ENCODE assay signal across 26 mouse cellular contexts in the genomic region with DNA sequence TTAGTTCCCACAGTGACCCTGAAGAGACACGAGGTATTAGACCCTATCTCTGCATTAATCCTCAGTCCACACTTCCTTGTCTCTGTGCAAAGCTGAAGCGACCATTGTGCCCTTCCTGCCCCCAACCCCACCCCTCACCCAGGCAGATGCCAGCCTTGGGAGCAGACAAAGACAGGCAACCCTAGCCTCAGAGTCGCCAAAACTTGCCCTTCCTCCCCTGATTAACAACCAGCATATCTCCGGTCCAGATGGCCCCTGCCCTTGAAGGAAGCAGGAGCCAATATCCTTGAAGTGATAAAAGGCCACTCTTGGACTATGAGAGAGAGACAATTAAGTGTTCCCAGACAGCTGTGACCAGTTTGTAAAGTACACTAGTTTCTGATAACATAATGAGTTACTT. TPM values are rescaled to one million over a fixed set of nuclear protein-coding genes. Genes with fewer than 3 reads are reported as not detected.
A peak's percentile ranks its signal among the peaks of the same experiment; 100 is the strongest.
DNase-seq lines count a peak whose midpoint lies in the region; ATAC-seq lines count a peak whose summit lies in the region.
"Had no signal": no experiment of that assay in that cellular context is flagged by ENCODE, and none has a peak within 500 bp of the region (broad histone marks: within the 10 kb centered on the region; RNA-seq: fewer than 3 reads in every experiment).

No protein-coding gene starts in this region.

- no peak overlapping the region for H3K27ac ChIP-seq in kidney, embryonic 16.5 days (ENCODE audit: low read length)
- H3K27ac ChIP-seq in kidney, embryonic 14.5 days (ENCODE audit: low read depth, low read length) = no peak overlapping the region
- no peak overlapping the region for H3K27ac ChIP-seq in intestine, embryonic 15.5 days
- H3K27ac ChIP-seq in hindbrain, embryonic 14.5 days = no peak overlapping the region
- H3K27ac ChIP-seq: embryonic facial prominence, embryonic 12.5 days; forebrain, embryonic 12.5 days; heart, embryonic 13.5 days had no signal

- H3K4me1 ChIP-seq in kidney, embryonic 16.5 days (ENCODE audit: insufficient read depth, low read length) = no peaks in the 10 kb centered on the region
- H3K4me1 ChIP-seq in kidney, embryonic 14.5 days (ENCODE audit: control insufficient read depth, insufficient read depth, low read length) = no peaks in the 10 kb centered on the region
- no peaks in the 10 kb centered on the region for H3K4me1 ChIP-seq in intestine, embryonic 15.5 days (replicated peaks)
- H3K4me1 ChIP-seq in hindbrain, embryonic 14.5 days (replicated peaks; ENCODE audit: control insufficient read depth, insufficient read depth, low read length) = no peaks in the 10 kb centered on the region
- H3K4me1 ChIP-seq: embryonic facial prominence, embryonic 12.5 days; forebrain, embryonic 12.5 days had no signal

- no peak overlapping the region for H3K4me2 ChIP-seq in kidney, embryonic 16.5 days (replicated peaks; ENCODE audit: low read depth, low read length)
- no peak overlapping the region for H3K4me2 ChIP-seq in kidney, embryonic 14.5 days (replicated peaks; ENCODE audit: low read depth, low read length)
- no peak overlapping the region for H3K4me2 ChIP-seq in intestine, embryonic 15.5 days (replicated peaks)
- no peak overlapping the region for H3K4me2 ChIP-seq in hindbrain, embryonic 14.5 days (replicated peaks)
- H3K4me2 ChIP-seq: embryonic facial prominence, embryonic 12.5 days; forebrain, embryonic 12.5 days; heart, embryonic 13.5 days had no signal

- ATAC-seq in kidney, embryonic 16.5 days (ENCODE audit: low FRiP score, low TSS enrichment) = peak; percentile 49
- no peak for ATAC-seq in kidney, embryonic 14.5 days (ENCODE audit: low FRiP score, low TSS enrichment)
- peak; percentile 55 for ATAC-seq in intestine, embryonic 15.5 days
- no peak for ATAC-seq in hindbrain, embryonic 14.5 days (ENCODE audit: low FRiP score)
- ATAC-seq: CD4-positive, CD25-positive, alpha-beta regulatory T cell, adult 4 months; forebrain, embryonic 16.5 days; hindbrain, embryonic 16.5 days; inflammation-experienced regulatory T-cells, adult 6 months had no signal

- 18% methylated on average over 4 of the region's 4 CpGs for WGBS in kidney, embryonic 16.5 days
- WGBS in kidney, embryonic 14.5 days = 17% methylated on average over 4 of the region's 4 CpGs
- WGBS in intestine, embryonic 15.5 days = 19% methylated on average over 4 of the region's 4 CpGs
- 79% methylated on average over 4 of the region's 4 CpGs for whole genome bisulfite sequencing in hindbrain, embryonic 14.5 days

- no peak overlapping the region for H3K4me3 ChIP-seq in kidney, embryonic 16.5 days (ENCODE audit: low read length)
- H3K4me3 ChIP-seq in kidney, embryonic 14.5 days (ENCODE audit: low read length) = no peak overlapping the region
- H3K4me3 ChIP-seq in intestine, embryonic 15.5 days (replicated peaks) = no peak overlapping the region
- H3K4me3 ChIP-seq in hindbrain, embryonic 14.5 days (replicated peaks; ENCODE audit: low read length) = no peak overlapping the region
- H3K4me3 ChIP-seq: embryonic facial prominence, embryonic 12.5 days; forebrain, embryonic 12.5 days; heart, embryonic 13.5 days had no signal

- peak; percentile 33 for DNase-seq in adrenal gland, postnatal 14 days
- DNase-seq in adrenal gland, postnatal 10 days = no peak
- DNase-seq in MN1 (ENCODE audit: low spot score) = peak; percentile 8
- DNase-seq in hindbrain, embryonic 14.5 days (ENCODE audit: low spot score) = no peak
- no peak for DNase-seq in layer of hippocampus, postnatal 25 days (ENCODE audit: extremely low spot score in 1 of 2, low spot score in 1 of 2)
- DNase-seq: adrenal gland, postnatal 25 days; B cell, adult 2 months; cerebellum, adult 18-20 months; cerebellum, postnatal 14 days; gastrocnemius, postnatal 10 days; heart, postnatal 36 days had no signal

- H3K9me3 ChIP-seq in kidney, embryonic 16.5 days (ENCODE audit: low read length) = no peaks in the 10 kb centered on the region
- H3K9me3 ChIP-seq in kidney, embryonic 14.5 days (ENCODE audit: control insufficient read depth, low read length) = no peaks in the 10 kb centered on the region
- H3K9me3 ChIP-seq in intestine, embryonic 15.5 days = no peaks in the 10 kb centered on the region
- H3K9me3 ChIP-seq in hindbrain, embryonic 14.5 days (ENCODE audit: control insufficient read depth, low read length) = no peaks in the 10 kb centered on the region
- H3K9me3 ChIP-seq: embryonic facial prominence, embryonic 12.5 days; G1E had no signal

- H3K9ac ChIP-seq in kidney, embryonic 16.5 days (replicated peaks; ENCODE audit: low read length) = no peak overlapping the region
- no peak overlapping the region for H3K9ac ChIP-seq in kidney, embryonic 14.5 days (ENCODE audit: low read depth, low read length)
- no peak overlapping the region for H3K9ac ChIP-seq in intestine, embryonic 15.5 days
- H3K9ac ChIP-seq in hindbrain, embryonic 14.5 days = no peak overlapping the region
- H3K9ac ChIP-seq: embryonic facial prominence, embryonic 12.5 days; forebrain, embryonic 12.5 days; heart, embryonic 13.5 days had no signal

- H3K36me3 ChIP-seq in kidney, embryonic 16.5 days (ENCODE audit: insufficient read depth, low read length) = no peaks in the 10 kb centered on the region
- no peaks in the 10 kb centered on the region for H3K36me3 ChIP-seq in kidney, embryonic 14.5 days (ENCODE audit: control insufficient read depth, insufficient read depth, low read length)
- no peaks in the 10 kb centered on the region for H3K36me3 ChIP-seq in intestine, embryonic 15.5 days
- no peaks in the 10 kb centered on the region for H3K36me3 ChIP-seq in hindbrain, embryonic 14.5 days (replicated peaks; ENCODE audit: control insufficient read depth, insufficient read depth)
- H3K36me3 ChIP-seq: embryonic facial prominence, embryonic 12.5 days; forebrain, embryonic 12.5 days; G1E; heart, embryonic 13.5 days had no signal

- no peaks in the 10 kb centered on the region for H3K27me3 ChIP-seq in kidney, embryonic 16.5 days (ENCODE audit: insufficient read depth, low read length)
- H3K27me3 ChIP-seq in kidney, embryonic 14.5 days (ENCODE audit: control insufficient read depth, insufficient read depth, low read length) = no peaks in the 10 kb centered on the region
- no peaks in the 10 kb centered on the region for H3K27me3 ChIP-seq in intestine, embryonic 15.5 days (replicated peaks)
- no peaks in the 10 kb centered on the region for H3K27me3 ChIP-seq in hindbrain, embryonic 14.5 days (ENCODE audit: control insufficient read depth, insufficient read depth, low read length)
- H3K27me3 ChIP-seq: embryonic facial prominence, embryonic 12.5 days; forebrain, embryonic 12.5 days; heart, embryonic 13.5 days had no signal

RNA-seq across cellular contexts. Expression of gene Kng2, which starts 11.6 kb away (rescaled TPM):
- total RNA-seq in adrenal gland, postnatal 14 days (2021) = 28.3 and 64.6 TPM in 2 replicates
- 10 to 100 TPM; 27.4 to 62.7 TPM for total RNA-seq in adrenal gland, postnatal 10 days (2021)
- 23.5 and 29.9 TPM in 2 replicates for polyA plus RNA-seq in kidney, embryonic 16.5 days (2015; fragmentation: Nextera tagmentation; extraction: Ambion mirVana)
- 1.4 and 2.5 TPM in 2 replicates for polyA plus RNA-seq in kidney, embryonic 14.5 days (2014; fragmentation: Nextera tagmentation; extraction: Ambion mirVana)
- 0.69 and 1.1 TPM in 2 replicates for polyA plus RNA-seq in intestine, embryonic 15.5 days (2015; fragmentation: Nextera tagmentation; extraction: Ambion mirVana)
- polyA plus RNA-seq in hindbrain, embryonic 14.5 days (2014; fragmentation: Nextera tagmentation; extraction: Ambion mirVana) = 0.88 TPM in 1 of 2 replicates, not detected in the other
- not detected for total RNA-seq in layer of hippocampus, postnatal 25 days (2021)
- total RNA-seq: common myeloid progenitor, adult 5-6 weeks; G1E; heart, adult 8-10 months; heart, postnatal 36 days had no signal
- polyA plus RNA-seq: CD4-positive, CD25-positive, alpha-beta regulatory T cell, adult 4 months; embryonic facial prominence, embryonic 12.5 days; forebrain, embryonic 12.5 days; forebrain, embryonic 16.5 days; frontal cortex, adult 2 months; G1E; heart, embryonic 13.5 days; hindbrain, embryonic 11.5 days; inflammation-experienced regulatory T-cells, adult 6 months had no signal

RNA-seq across cellular contexts. Expression of gene Kng1, which starts 16.8 kb away (rescaled TPM):
- 13.1 and 215 TPM in 2 replicates for total RNA-seq in adrenal gland, postnatal 14 days (2021)
- 100 to 1,000 TPM; 216 to 507 TPM for total RNA-seq in adrenal gland, postnatal 10 days (2021)
- 2.4 and 3.6 TPM in 2 replicates for polyA plus RNA-seq in kidney, embryonic 16.5 days (2015; fragmentation: Nextera tagmentation; extraction: Ambion mirVana)
- polyA plus RNA-seq in kidney, embryonic 14.5 days (2014; fragmentation: Nextera tagmentation; extraction: Ambion mirVana) = 0.20 and 0.49 TPM in 2 replicates
- 6.6 and 10.9 TPM in 2 replicates for polyA plus RNA-seq in intestine, embryonic 15.5 days (2015; fragmentation: Nextera tagmentation; extraction: Ambion mirVana)
- polyA plus RNA-seq in hindbrain, embryonic 14.5 days (2014; fragmentation: Nextera tagmentation; extraction: Ambion mirVana) = not detected in 2 replicates
- not detected for total RNA-seq in layer of hippocampus, postnatal 25 days (2021)
- total RNA-seq: common myeloid progenitor, adult 5-6 weeks; G1E; heart, adult 8-10 months; heart, postnatal 36 days had no signal
- polyA plus RNA-seq: CD4-positive, CD25-positive, alpha-beta regulatory T cell, adult 4 months; embryonic facial prominence, embryonic 12.5 days; forebrain, embryonic 12.5 days; forebrain, embryonic 16.5 days; frontal cortex, adult 2 months; G1E; hindbrain, embryonic 11.5 days; inflammation-experienced regulatory T-cells, adult 6 months had no signal

Comparison
In these comparisons a context has a peak if more than half of its experiments do, and no peak if none do; other contexts are left out.
1. DNase-seq: peak in adrenal gland, postnatal 14 days (single experiment) and MN1 (single experiment); none in adrenal gland, postnatal 10 days (single experiment), hindbrain, embryonic 14.5 days (single experiment) and layer of hippocampus, postnatal 25 days (0 of 2).
2. ATAC-seq: peak in kidney, embryonic 16.5 days (single experiment) and intestine, embryonic 15.5 days (single experiment); none in kidney, embryonic 14.5 days (single experiment) and hindbrain, embryonic 14.5 days (single experiment).